Mouse (Mus musculus) frontal cortex, adult 2 months (tissue): Measurements from ENCODE around the gene Emilin1. TPM values are rescaled to one million over a fixed set of nuclear protein-coding genes. Genes with fewer than 3 reads are reported as not detected.

Source experiments
- DNase-seq, 2 experiments: peaks; one replicate each; pipeline ENCODE4 v3.0.0; 2022; ENCODE audit warnings: low spot score in 1 of 2; ENCODE audit errors: extremely low spot score in 1 of 2
- polyA plus RNA-seq: library from polyadenylated mRNA; depleted of rRNA; stranded (reverse); fragments of >200 nt; gene quantifications from 2 replicates; pipeline ENCODE4 v1.2.3, GENCODE M21; 2012

Emilin1 gene
- polyA plus RNA-seq, 1 experiment = 4.2 TPM

DNA sequence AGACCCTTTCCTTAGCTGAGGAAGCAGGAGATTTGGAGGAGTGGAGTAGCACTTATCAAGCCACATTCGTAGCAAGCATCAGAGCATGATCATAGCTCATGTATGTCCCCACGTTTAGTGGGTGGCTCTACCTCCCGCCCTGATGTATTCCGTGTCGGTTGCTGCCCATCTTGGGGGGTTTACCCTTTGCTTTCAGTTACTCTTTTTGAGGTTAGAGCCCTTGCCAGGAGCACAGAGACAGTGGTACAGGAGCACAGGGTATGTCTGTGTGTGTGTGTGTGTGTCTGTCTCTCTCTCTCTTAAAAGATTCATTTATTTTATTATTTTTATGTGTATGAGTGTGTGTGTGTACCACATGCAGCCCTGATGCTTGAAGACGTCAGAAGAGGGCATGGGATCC is 9.9 kb downstream of the Emilin1 start:
- no peak for DNase-seq

DNA sequence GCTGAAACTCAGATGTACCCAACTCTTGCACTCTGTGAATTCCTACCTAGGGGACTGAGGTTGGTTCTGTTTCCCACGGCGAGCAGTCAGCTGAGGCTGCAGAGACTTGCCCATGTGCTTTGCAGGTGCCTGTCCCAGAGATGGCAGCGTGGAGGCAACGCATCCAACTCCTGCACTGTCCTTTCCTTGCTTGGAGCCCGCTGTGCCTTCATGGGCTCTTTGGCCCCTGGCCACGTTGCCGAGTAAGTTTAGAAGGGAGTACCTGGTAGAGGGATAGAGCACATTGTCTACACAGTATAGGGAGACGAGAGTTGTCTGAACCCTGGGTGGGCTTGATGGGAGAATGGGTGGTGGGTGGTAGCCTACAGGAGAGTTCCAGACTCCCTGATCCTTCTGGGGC is 11.4 kb downstream of the Emilin1 start:
- DNase-seq = no peak

DNA sequence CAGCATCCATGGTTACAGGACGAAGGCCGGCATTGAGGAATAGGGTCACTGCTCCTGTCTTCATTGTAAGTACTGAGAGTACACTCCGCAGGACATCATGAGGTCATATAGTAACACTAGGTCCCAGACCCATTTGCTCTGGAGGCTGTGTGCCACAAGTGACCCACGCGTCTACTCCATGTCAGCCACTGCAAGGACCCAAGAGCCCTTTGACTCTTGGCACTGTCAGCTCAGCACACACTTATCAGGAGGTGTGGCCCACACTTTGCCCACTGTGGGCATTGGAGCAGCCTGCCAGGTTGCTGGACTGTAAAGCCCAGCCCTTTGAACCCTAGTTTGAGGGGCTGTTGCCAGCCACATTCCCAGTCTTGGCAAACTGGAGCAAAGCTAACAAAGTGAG is 12.0 kb downstream of the Emilin1 start:
- no peak for DNase-seq

GRCm38 (mm10) chr5:30926073-30926472 is 12.9 kb downstream of the Emilin1 start:
- no peak for DNase-seq

- DNase-seq = peak in 1 of 2 experiments; percentile 75
Measured at GRCm38 (mm10) chr5:30927945-30928529, 14.8 kb downstream of the Emilin1 start.

- peak in 1 of 2 experiments; percentile 92 for DNase-seq
Measured at GRCm38 (mm10) chr5:30930121-30930520, 16.9 kb downstream of the Emilin1 start.

DNA sequence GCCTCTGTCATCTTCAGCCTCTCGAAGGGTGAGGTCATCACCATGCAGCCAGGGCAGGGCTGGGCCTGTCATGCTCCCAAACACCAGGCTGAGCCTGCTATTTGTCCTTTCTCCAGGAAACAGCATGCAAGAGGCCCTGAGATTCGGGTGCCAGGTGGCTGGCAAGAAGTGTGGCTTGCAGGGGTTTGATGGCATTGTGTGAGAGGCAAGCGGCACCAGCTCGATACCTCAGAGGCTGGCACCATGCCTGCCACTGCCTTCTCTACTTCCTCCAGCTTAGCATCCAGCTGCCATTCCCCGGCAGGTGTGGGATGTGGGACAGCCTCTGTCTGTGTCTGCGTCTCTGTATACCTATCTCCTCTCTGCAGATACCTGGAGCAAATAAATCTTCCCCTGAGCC is 17.6 kb downstream of the Emilin1 start:
- no peak for DNase-seq

GRCm38 (mm10) chr5:30931378-30931777 is 18.2 kb downstream of the Emilin1 start:
- no peak for DNase-seq

DNA sequence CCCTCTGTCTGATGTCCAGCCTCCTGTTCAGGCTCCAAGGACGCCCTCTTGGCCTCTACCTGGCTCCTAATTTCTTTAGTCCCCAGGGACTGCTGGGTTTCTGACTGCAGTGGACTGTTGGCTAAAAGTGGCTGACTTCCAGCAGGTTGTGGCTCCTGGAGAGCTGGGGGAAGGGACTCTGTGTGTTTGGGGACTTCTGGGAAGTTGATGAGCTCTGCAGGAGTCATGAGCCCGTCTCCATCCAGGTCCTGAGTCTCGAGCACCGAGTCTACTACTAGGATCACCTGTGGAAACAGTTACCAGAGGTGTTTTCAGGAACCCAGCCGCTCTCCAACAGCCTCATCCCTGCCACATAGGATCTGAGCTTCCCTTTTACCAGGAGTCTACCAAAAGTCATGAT is 20.5 kb downstream of the Emilin1 start:
- DNase-seq = no peak

GRCm38 (mm10) chr5:30934725-30935461 is 21.7 kb downstream of the Emilin1 start:
- no peak for DNase-seq

GRCm38 (mm10) chr5:30943004-30943403 is 29.8 kb downstream of the Emilin1 start:
- DNase-seq = no peak

DNA sequence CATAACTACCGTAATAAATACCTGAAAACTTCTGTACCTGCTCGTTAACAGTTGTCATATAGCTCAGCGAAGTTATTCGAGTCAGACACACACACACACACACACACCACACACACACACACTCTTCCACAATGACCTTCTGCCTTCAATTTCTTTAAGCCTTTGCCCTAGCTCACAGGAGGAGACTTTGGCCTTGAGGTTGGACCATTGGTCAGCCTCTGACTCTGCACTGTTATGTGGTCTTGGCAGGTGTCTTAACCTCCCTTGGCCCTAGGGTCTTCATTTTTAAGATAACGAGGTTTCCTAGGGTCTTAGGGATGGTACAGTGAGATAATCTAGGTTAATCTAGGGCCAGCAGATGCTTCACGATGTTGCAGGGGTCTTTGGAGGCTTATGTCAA is 31.1 kb downstream of the Emilin1 start:
- DNase-seq = no peak

- peak; percentile 82 to 85 for DNase-seq
Measured at GRCm38 (mm10) chr5:30944956-30945781, 32.0 kb downstream of the Emilin1 start, which contains the start of gene Cgref1. Cgref1 (minus strand) TSS chr5:30945591.

- no peak for DNase-seq
Measured at GRCm38 (mm10) chr5:30948620-30949019, 35.4 kb downstream of the Emilin1 start.

DNA sequence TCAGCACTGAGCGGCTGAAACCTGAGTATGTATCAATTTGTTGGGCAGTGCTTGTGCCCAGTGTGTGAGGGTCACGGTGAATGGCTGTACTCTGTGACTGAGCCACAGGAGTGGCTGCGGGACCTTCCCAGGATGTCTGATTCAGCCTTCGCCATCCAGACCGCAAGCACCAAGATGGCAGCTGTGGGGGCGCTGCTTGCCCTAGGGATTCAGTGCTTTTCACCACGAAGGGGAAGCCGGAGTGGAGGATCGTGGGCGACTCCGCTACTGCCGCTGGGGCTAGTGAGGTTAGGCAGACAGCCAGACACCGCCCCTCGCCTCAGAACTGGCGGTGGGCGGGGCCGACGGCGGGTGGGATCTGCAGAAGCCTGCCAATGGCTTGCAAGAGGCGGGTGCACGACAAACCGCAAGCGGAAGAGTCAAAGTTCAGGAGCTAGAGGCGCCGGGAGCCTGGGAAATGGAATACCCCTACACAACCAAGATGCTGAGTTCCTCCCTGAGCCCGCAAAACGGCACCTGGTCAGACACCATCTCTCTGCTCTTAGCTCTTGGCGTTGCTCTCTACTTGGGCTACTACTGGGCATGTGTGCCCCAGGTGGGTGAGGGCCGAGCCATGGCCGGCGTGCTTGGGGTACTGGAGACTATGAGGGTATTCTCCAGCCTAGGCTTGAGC is 36.6 kb downstream of the Emilin1 start:
- DNase-seq = peak; percentile 89 to 95

DNA sequence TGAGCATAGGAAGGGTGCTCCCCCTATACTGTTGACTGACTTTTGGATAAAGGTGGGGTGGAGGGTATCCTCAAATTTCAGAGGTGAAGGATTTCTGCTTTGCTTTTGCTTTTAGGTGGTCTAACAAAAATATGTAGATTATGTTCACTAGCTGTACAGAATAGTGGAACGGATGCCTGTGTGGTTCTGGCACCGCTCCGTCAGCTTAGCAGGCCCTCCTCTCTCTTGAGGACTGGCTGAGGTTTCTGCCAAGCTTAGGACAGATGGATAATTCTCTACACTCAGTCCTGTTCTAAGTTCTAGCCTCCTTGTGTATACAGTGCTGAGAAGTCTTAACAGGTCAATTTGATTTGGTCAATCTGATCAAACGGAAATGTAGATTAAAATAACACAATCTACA is 37.2 kb downstream of the Emilin1 start:
- no peak for DNase-seq

GRCm38 (mm10) chr5:30950922-30951321 is 37.7 kb downstream of the Emilin1 start:
- no peak for DNase-seq

DNA sequence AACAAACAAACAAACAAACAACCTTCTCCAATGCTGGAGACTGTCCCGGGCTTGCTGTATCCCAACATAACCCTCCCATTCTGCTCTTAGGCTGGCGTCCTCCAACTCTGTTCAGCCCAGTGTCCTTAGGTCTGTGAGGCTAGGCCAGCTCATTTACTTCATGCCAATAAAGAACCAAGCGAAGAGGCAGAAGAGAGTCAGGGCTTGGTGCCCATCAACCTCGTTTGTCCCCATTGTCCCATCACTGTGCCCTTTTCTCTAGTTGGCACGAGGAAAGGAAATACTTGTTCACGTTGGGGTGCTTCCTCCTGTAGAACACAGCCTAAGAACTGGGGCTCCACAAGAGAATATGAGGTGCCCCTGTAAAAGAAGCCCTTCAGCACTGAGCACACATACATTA is 38.5 kb downstream of the Emilin1 start:
- no peak for DNase-seq

GRCm38 (mm10) chr5:30952551-30952950 is 39.3 kb downstream of the Emilin1 start:
- DNase-seq = no peak

GRCm38 (mm10) chr5:30954065-30954464 is 40.9 kb downstream of the Emilin1 start:
- DNase-seq = no peak

DNA sequence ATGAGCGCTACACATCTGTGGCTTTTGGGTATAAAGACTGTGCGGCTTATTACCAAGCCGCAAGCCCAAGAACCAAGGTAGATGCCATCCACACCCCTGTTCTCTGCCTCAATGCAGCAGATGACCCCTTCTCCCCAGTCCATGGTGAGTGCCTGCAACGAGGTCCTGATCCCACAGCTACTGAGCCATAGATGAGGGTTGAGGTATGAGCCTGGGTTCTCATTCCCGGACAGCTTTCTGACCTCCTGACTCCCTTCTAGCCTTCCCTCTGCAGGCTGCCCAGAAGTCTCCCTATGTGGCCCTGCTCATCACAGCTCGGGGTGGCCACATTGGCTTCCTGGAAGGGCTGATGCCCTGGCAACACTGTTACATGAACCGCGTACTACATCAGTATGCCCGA is 41.4 kb downstream of the Emilin1 start:
- DNase-seq = no peak
